Mouse (Mus musculus): ENCODE results near the gene Espnl.

Gene Espnl

GRCm38 (mm10) chr1:91324646-91325045 is 2.8 kb downstream of the Espnl start:
- no peak for DNase-seq

- DNase-seq: no peak
Measured at GRCm38 (mm10) chr1:91325488-91326042, 3.7 kb downstream of the Espnl start.

GRCm38 (mm10) chr1:91332102-91332501 is 10.2 kb downstream of the Espnl start:
- DNase-seq: no peak

GRCm38 (mm10) chr1:91333582-91333981 is 11.7 kb downstream of the Espnl start:
- DNase-seq: no peak

GRCm38 (mm10) chr1:91337355-91337754 is 15.5 kb downstream of the Espnl start:
- DNase-seq: no peak

- DNase-seq: no peak
Measured at GRCm38 (mm10) chr1:91344001-91344400, 22.1 kb downstream of the Espnl start.

GRCm38 (mm10) chr1:91344921-91345685 is 23.2 kb downstream of the Espnl start:
- no peak for DNase-seq

GRCm38 (mm10) chr1:91346892-91347291 is 25.0 kb downstream of the Espnl start:
- peak; percentile 68 for DNase-seq

- DNase-seq: no peak
Measured at GRCm38 (mm10) chr1:91350841-91351240, 29.0 kb downstream of the Espnl start, which contains the start of gene Klhl30. Klhl30 (plus strand) TSS chr1:91351016.

GRCm38 (mm10) chr1:91351249-91351648 is 29.4 kb downstream of the Espnl start:
- no peak for DNase-seq

- no peak for DNase-seq
Measured at GRCm38 (mm10) chr1:91352277-91352676, 30.4 kb downstream of the Espnl start.

- DNase-seq: no peak
Measured at GRCm38 (mm10) chr1:91356105-91356504, 34.2 kb downstream of the Espnl start.

GRCm38 (mm10) chr1:91362113-91362512 is 40.2 kb downstream of the Espnl start:
- no peak for DNase-seq

- no peak for DNase-seq
Measured at GRCm38 (mm10) chr1:91364822-91365644, 43.2 kb downstream of the Espnl start.

- DNase-seq: no peak
Measured at GRCm38 (mm10) chr1:91365816-91366214, 43.9 kb downstream of the Espnl start.

- peak; percentile 88 for DNase-seq
Measured at GRCm38 (mm10) chr1:91366215-91367108, 44.6 kb downstream of the Espnl start, which contains the start of gene Erfe. Erfe (plus strand) TSS chr1:91366430.

GRCm38 (mm10) chr1:91367295-91367694 is 45.4 kb downstream of the Espnl start:
- no peak for DNase-seq

GRCm38 (mm10) chr1:91369408-91369807 is 47.5 kb downstream of the Espnl start:
- DNase-seq: no peak

GRCm38 (mm10) chr1:91370055-91370454 is 48.2 kb downstream of the Espnl start:
- DNase-seq: no peak

GRCm38 (mm10) chr1:91373414-91373835 is 51.5 kb downstream of the Espnl start:
- peak; percentile 80 for DNase-seq

GRCm38 (mm10) chr1:91380453-91381090 is 58.7 kb downstream of the Espnl start:
- DNase-seq: peak; percentile 85

GRCm38 (mm10) chr1:91381091-91381471 is 59.2 kb downstream of the Espnl start:
- DNase-seq: no peak
